Mouse (Mus musculus): Measurements from ENCODE around the gene Cd80. TPM values are rescaled to one million over a fixed set of nuclear protein-coding genes. Genes with fewer than 3 reads are reported as not detected.
A peak's percentile ranks its signal among the peaks of the same experiment; 100 is the strongest.

Cd80 gene
- polyA plus RNA-seq, 1 experiment, result 0.33 TPM

- no peaks in the 10 kb centered on the region for H3K4me1 ChIP-seq (ENCODE audit: control insufficient read depth, insufficient read depth, insufficient read length, low read length)
- WGBS, result under 1% methylated on average over 73 of the region's 73 CpGs
- TF ChIP-seq POLR2A (IDR thresholded peaks at IDR 0.05; ENCODE audit: low read depth, low read length) (peak; percentile 78), CTCF (IDR thresholded peaks at IDR 0.05; ENCODE audit: extremely low read depth, insufficient read length, insufficient replicate concordance, low read depth, low read length) (no peak)
- peaks cover 15% of the 10 kb centered on the region for H3K36me3 ChIP-seq (ENCODE audit: control insufficient read depth, insufficient read depth, low read length)
- H3K27me3 ChIP-seq (ENCODE audit: control insufficient read depth, insufficient read depth, low read length), result no peaks in the 10 kb centered on the region
- peak within 1 kb of the TSS; percentile 90 for H3K4me3 ChIP-seq (ENCODE audit: low read depth, low read length)
- H3K27ac ChIP-seq (ENCODE audit: insufficient read depth, low read depth, low read length), result peak within 1 kb of the TSS; percentile 93
Observed at GRCm38 (mm10) chr16:38522129-38523084, 67.0 kb downstream of the Cd80 start, which contains the start of gene Timmdc1. TSS of gene Timmdc1 (minus strand) at chr16:38522663.

- no peaks in the 10 kb centered on the region for H3K27me3 ChIP-seq (ENCODE audit: control insufficient read depth, insufficient read depth, low read length)
- no peak overlapping the region for H3K27ac ChIP-seq (ENCODE audit: insufficient read depth, low read depth, low read length)
- H3K4me3 ChIP-seq (ENCODE audit: low read depth, low read length), result no peak overlapping the region
- 77% methylated on average over 6 of the region's 6 CpGs for WGBS
- H3K4me1 ChIP-seq (ENCODE audit: control insufficient read depth, insufficient read depth, insufficient read length, low read length), result no peaks in the 10 kb centered on the region
- TF ChIP-seq POLR2A (IDR thresholded peaks at IDR 0.05; ENCODE audit: low read depth, low read length) (no peak), CTCF (IDR thresholded peaks at IDR 0.05; ENCODE audit: extremely low read depth, insufficient read length, insufficient replicate concordance, low read depth, low read length) (no peak)
- H3K36me3 ChIP-seq (ENCODE audit: control insufficient read depth, insufficient read depth, low read length), result peaks cover 26% of the 10 kb centered on the region
Observed at GRCm38 (mm10) chr16:38526264-38526663, 70.9 kb downstream of the Cd80 start.

GRCm38 (mm10) chr16:38536544-38537146, 81.3 kb downstream of the Cd80 start:
- H3K4me1 ChIP-seq (ENCODE audit: control insufficient read depth, insufficient read depth, insufficient read length, low read length), result no peaks in the 10 kb centered on the region
- no peaks in the 10 kb centered on the region for H3K27me3 ChIP-seq (ENCODE audit: control insufficient read depth, insufficient read depth, low read length)
- TF ChIP-seq CTCF (IDR thresholded peaks at IDR 0.05; ENCODE audit: extremely low read depth, insufficient read length, insufficient replicate concordance, low read depth, low read length), result peak; percentile 97
- no peak for TF ChIP-seq POLR2A (IDR thresholded peaks at IDR 0.05; ENCODE audit: low read depth, low read length)
- 0 out of 2 replicates have a peak overlapping the region, but pooled peaks have one; percentile 19 for H3K27ac ChIP-seq (ENCODE audit: insufficient read depth, low read depth, low read length)
- H3K4me3 ChIP-seq (ENCODE audit: low read depth, low read length), result no peak overlapping the region
- WGBS, result 20% methylated on average over 8 of the region's 8 CpGs
- peaks cover 11% of the 10 kb centered on the region for H3K36me3 ChIP-seq (ENCODE audit: control insufficient read depth, insufficient read depth, low read length)

- Histone ChIP-seq H3K36me3 (ENCODE audit: control insufficient read depth, insufficient read depth, low read length) (peaks cover 15% of the 10 kb centered on the region), H3K27ac (ENCODE audit: insufficient read depth, low read depth, low read length) (no peak overlapping the region), H3K4me1 (ENCODE audit: control insufficient read depth, insufficient read depth, insufficient read length, low read length) (no peaks in the 10 kb centered on the region), H3K27me3 (ENCODE audit: control insufficient read depth, insufficient read depth, low read length) (no peaks in the 10 kb centered on the region), H3K4me3 (ENCODE audit: low read depth, low read length) (no peak overlapping the region)
- WGBS, result 78% methylated on average over 13 of the region's 13 CpGs
- TF ChIP-seq POLR2A (IDR thresholded peaks at IDR 0.05; ENCODE audit: low read depth, low read length) (no peak), CTCF (IDR thresholded peaks at IDR 0.05; ENCODE audit: extremely low read depth, insufficient read length, insufficient replicate concordance, low read depth, low read length) (no peak)
Observed at GRCm38 (mm10) chr16:38538716-38539380, 83.5 kb downstream of the Cd80 start.

Other genes with a start within 250 kb of the Cd80 start
- gene Nr1i2, start 160.7 kb upstream of the Cd80 start, polyA plus RNA-seq (2012; rRNA removed), result 25.5 and 72.6 TPM in 2 replicates
- gene Maats1, start 113.4 kb upstream of the Cd80 start, polyA plus RNA-seq (2012; rRNA removed), result 0.05 and 0.16 TPM in 2 replicates
- gene Cox17, start 108.6 kb upstream of the Cd80 start, polyA plus RNA-seq (2012; rRNA removed), result 31.6 and 76.2 TPM in 2 replicates
- gene Gm21987, start 108.5 kb upstream of the Cd80 start, polyA plus RNA-seq (2012; rRNA removed), result not detected in 2 replicates
- gene Popdc2, start 93.4 kb upstream of the Cd80 start, polyA plus RNA-seq (2012; rRNA removed), result 6.5 and 7.7 TPM in 2 replicates
- 0.67 and 0.86 TPM in 2 replicates for gene Pla1a, start 22.4 kb upstream of the Cd80 start, polyA plus RNA-seq (2012; rRNA removed)
- gene Adprh, start 2.9 kb upstream of the Cd80 start, polyA plus RNA-seq (2012; rRNA removed), result 11.8 and 20.2 TPM in 2 replicates
- gene Timmdc1, start 67.1 kb downstream of the Cd80 start, polyA plus RNA-seq (2012; rRNA removed), result 14.0 and 24.4 TPM in 2 replicates
- gene Poglut1, start 94.7 kb downstream of the Cd80 start, polyA plus RNA-seq (2012; rRNA removed), result 2.7 and 6.5 TPM in 2 replicates
- gene Tmem39a, start 103.1 kb downstream of the Cd80 start, polyA plus RNA-seq (2012; rRNA removed), result 20.5 and 29.2 TPM in 2 replicates

All from small intestine, adult 2 months (tissue).